Mouse (Mus musculus): ENCODE measurements around the gene Spata2. TPM values are rescaled to one million over a fixed set of nuclear protein-coding genes. Genes with fewer than 3 reads are reported as not detected.
A peak's percentile ranks its signal among the peaks of the same experiment; 100 is the strongest.

Spata2 gene
- polyA plus RNA-seq, 1 experiment from 2014 or later = 16.0 TPM

GRCm38 (mm10) chr2:167471585-167471984 lies 21.1 kb downstream of the Spata2 start:
- ATAC-seq (ENCODE audit: insufficient number of reproducible peaks, low FRiP score, low TSS enrichment, low read depth) (no peak), DNase-seq (ENCODE audit: low spot score) (no peak)
- Histone ChIP-seq H3K36me3 (ENCODE audit: control insufficient read depth, insufficient read depth, low read length) (peaks cover 32% of the 10 kb centered on the region), H3K9me3 (ENCODE audit: control insufficient read depth, low read length) (no peaks in the 10 kb centered on the region), H3K27me3 (ENCODE audit: control insufficient read depth, insufficient read depth, low read length) (no peaks in the 10 kb centered on the region), H3K4me2 (ENCODE audit: low read depth, severe bottlenecking) (no peak overlapping the region), H3K4me3 (ENCODE audit: low read depth, low read length) (no peak overlapping the region), H3K9ac (ENCODE audit: low read length) (no peak overlapping the region), H3K27ac (replicated peaks; ENCODE audit: low read depth, low read length) (no peak overlapping the region), H3K4me1 (ENCODE audit: control insufficient read depth, insufficient read depth, low read length) (no peaks in the 10 kb centered on the region)
- 91% methylated on average over 6 of the region's 6 CpGs for WGBS

- Histone ChIP-seq H3K4me2 (ENCODE audit: low read depth, severe bottlenecking) (no peak overlapping the region), H3K4me3 (ENCODE audit: low read depth, low read length) (no peak overlapping the region), H3K9me3 (ENCODE audit: control insufficient read depth, low read length) (no peaks in the 10 kb centered on the region), H3K4me1 (ENCODE audit: control insufficient read depth, insufficient read depth, low read length) (no peaks in the 10 kb centered on the region), H3K36me3 (ENCODE audit: control insufficient read depth, insufficient read depth, low read length) (peaks cover 35% of the 10 kb centered on the region), H3K27me3 (ENCODE audit: control insufficient read depth, insufficient read depth, low read length) (no peaks in the 10 kb centered on the region), H3K27ac (replicated peaks; ENCODE audit: low read depth, low read length) (no peak overlapping the region), H3K9ac (ENCODE audit: low read length) (no peak overlapping the region)
- no peak for ATAC-seq (ENCODE audit: insufficient number of reproducible peaks, low FRiP score, low TSS enrichment, low read depth)
- WGBS = 89% methylated on average over 3 of the region's 3 CpGs
- DNase-seq (ENCODE audit: low spot score) = no peak
Observed at GRCm38 (mm10) chr2:167470611-167471010, 22.1 kb downstream of the Spata2 start.

- no peak for ATAC-seq (ENCODE audit: insufficient number of reproducible peaks, low FRiP score, low TSS enrichment, low read depth)
Observed at GRCm38 (mm10) chr2:167468444-167468843, 24.2 kb downstream of the Spata2 start.

GRCm38 (mm10) chr2:167467214-167467613 lies 25.5 kb downstream of the Spata2 start:
- Histone ChIP-seq H3K9me3 (ENCODE audit: control insufficient read depth, low read length) (no peaks in the 10 kb centered on the region), H3K4me2 (ENCODE audit: low read depth, severe bottlenecking) (no peak overlapping the region), H3K4me3 (ENCODE audit: low read depth, low read length) (no peak overlapping the region), H3K36me3 (ENCODE audit: control insufficient read depth, insufficient read depth, low read length) (peaks cover 24% of the 10 kb centered on the region), H3K9ac (ENCODE audit: low read length) (no peak overlapping the region), H3K27ac (replicated peaks; ENCODE audit: low read depth, low read length) (no peak overlapping the region), H3K27me3 (ENCODE audit: control insufficient read depth, insufficient read depth, low read length) (no peaks in the 10 kb centered on the region), H3K4me1 (ENCODE audit: control insufficient read depth, insufficient read depth, low read length) (no peaks in the 10 kb centered on the region)
- 87% methylated on average over 5 of the region's 5 CpGs for WGBS
- DNase-seq (ENCODE audit: low spot score) (no peak), ATAC-seq (ENCODE audit: insufficient number of reproducible peaks, low FRiP score, low TSS enrichment, low read depth) (no peak)

More at GRCm38 (mm10) chr2:167468444-167468843, 24.2 kb downstream of the Spata2 start:
- Histone ChIP-seq H3K9me3 (ENCODE audit: control insufficient read depth, low read length) (no peaks in the 10 kb centered on the region), H3K27me3 (ENCODE audit: control insufficient read depth, insufficient read depth, low read length) (no peaks in the 10 kb centered on the region), H3K36me3 (ENCODE audit: control insufficient read depth, insufficient read depth, low read length) (peaks cover 27% of the 10 kb centered on the region), H3K4me1 (ENCODE audit: control insufficient read depth, insufficient read depth, low read length) (no peaks in the 10 kb centered on the region), H3K4me3 (ENCODE audit: low read depth, low read length) (no peak overlapping the region), H3K4me2 (ENCODE audit: low read depth, severe bottlenecking) (no peak overlapping the region), H3K27ac (replicated peaks; ENCODE audit: low read depth, low read length) (no peak overlapping the region), H3K9ac (ENCODE audit: low read length) (no peak overlapping the region)
- 81% methylated on average over 6 of the region's 6 CpGs for WGBS
- no peak for DNase-seq (ENCODE audit: low spot score)

DNA sequence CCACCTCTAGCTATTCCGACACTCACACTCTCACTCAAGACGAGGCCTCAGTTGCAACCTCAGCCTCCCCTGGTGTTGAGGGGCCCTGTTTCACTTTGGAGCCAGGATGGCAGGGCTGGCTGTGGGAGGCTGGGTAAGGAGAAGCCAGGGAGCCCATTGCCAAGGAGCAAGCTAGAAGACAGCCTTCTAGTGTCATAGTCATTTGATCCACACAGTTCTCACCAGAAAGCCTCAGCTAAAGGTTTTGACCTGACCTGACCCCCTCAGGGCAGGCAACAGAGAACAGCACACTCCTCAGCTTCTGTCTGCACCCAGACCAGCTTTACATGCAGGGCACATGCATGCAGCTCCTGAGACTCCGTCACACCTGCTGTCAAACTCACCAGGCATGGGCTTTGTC lies 26.7 kb downstream of the Spata2 start:
- Histone ChIP-seq H3K27me3 (ENCODE audit: control insufficient read depth, insufficient read depth, low read length) (no peaks in the 10 kb centered on the region), H3K27ac (replicated peaks; ENCODE audit: low read depth, low read length) (no peak overlapping the region), H3K9me3 (ENCODE audit: control insufficient read depth, low read length) (no peaks in the 10 kb centered on the region), H3K4me2 (ENCODE audit: low read depth, severe bottlenecking) (no peak overlapping the region), H3K4me1 (ENCODE audit: control insufficient read depth, insufficient read depth, low read length) (no peaks in the 10 kb centered on the region), H3K36me3 (ENCODE audit: control insufficient read depth, insufficient read depth, low read length) (peaks cover 19% of the 10 kb centered on the region), H3K9ac (ENCODE audit: low read length) (no peak overlapping the region), H3K4me3 (ENCODE audit: low read depth, low read length) (no peak overlapping the region)
- no peak for DNase-seq (ENCODE audit: low spot score)
- 88% methylated on average over 3 of the region's 3 CpGs for WGBS
- no peak for ATAC-seq (ENCODE audit: insufficient number of reproducible peaks, low FRiP score, low TSS enrichment, low read depth)

DNA sequence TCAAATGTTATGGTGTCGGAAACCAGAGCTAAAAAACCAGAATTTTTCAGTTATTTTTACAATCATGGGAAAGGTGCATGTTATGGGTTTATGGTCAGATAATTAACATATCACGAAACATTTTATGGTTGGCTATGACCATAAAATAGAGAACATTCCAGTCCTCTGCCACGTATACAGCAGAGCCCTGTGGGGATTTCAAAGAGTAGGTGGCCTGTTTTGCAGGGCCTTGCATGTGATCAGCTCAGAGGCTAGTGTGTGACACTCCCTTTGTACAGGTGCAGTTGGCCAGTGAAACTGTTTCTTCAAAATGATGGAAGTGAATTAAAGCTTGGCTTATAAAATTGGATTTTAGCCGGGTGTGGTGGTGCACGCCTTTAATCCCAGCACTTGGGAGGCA lies 28.9 kb downstream of the Spata2 start:
- H3K9me3 ChIP-seq (ENCODE audit: control insufficient read depth, low read length) = no peaks in the 10 kb centered on the region
- WGBS = 85% methylated on average over 5 of the region's 5 CpGs
- H3K36me3 ChIP-seq (ENCODE audit: control insufficient read depth, insufficient read depth, low read length) = peaks cover 13% of the 10 kb centered on the region
- no peak overlapping the region for H3K9ac ChIP-seq (ENCODE audit: low read length)
- no peak overlapping the region for H3K4me2 ChIP-seq (ENCODE audit: low read depth, severe bottlenecking)
- DNase-seq (ENCODE audit: low spot score) = no peak
- no peak for ATAC-seq (ENCODE audit: insufficient number of reproducible peaks, low FRiP score, low TSS enrichment, low read depth)
- no peak overlapping the region for H3K4me3 ChIP-seq (ENCODE audit: low read depth, low read length)
- no peaks in the 10 kb centered on the region for H3K27me3 ChIP-seq (ENCODE audit: control insufficient read depth, insufficient read depth, low read length)
- H3K4me1 ChIP-seq (ENCODE audit: control insufficient read depth, insufficient read depth, low read length) = no peaks in the 10 kb centered on the region
- H3K27ac ChIP-seq (replicated peaks; ENCODE audit: low read depth, low read length) = no peak overlapping the region

- no peaks in the 10 kb centered on the region for H3K27me3 ChIP-seq (ENCODE audit: control insufficient read depth, insufficient read depth, low read length)
- ATAC-seq (ENCODE audit: insufficient number of reproducible peaks, low FRiP score, low TSS enrichment, low read depth) = no peak
- H3K27ac ChIP-seq (replicated peaks; ENCODE audit: low read depth, low read length) = no peak overlapping the region
- no peak overlapping the region for H3K9ac ChIP-seq (ENCODE audit: low read length)
- peak; percentile 73 for DNase-seq (ENCODE audit: low spot score)
- H3K4me1 ChIP-seq (ENCODE audit: control insufficient read depth, insufficient read depth, low read length) = no peaks in the 10 kb centered on the region
- no peak overlapping the region for H3K4me2 ChIP-seq (ENCODE audit: low read depth, severe bottlenecking)
- H3K36me3 ChIP-seq (ENCODE audit: control insufficient read depth, insufficient read depth, low read length) = peaks cover 14% of the 10 kb centered on the region
- 57% methylated on average over 6 of the region's 6 CpGs for WGBS
- H3K4me3 ChIP-seq (ENCODE audit: low read depth, low read length) = no peak overlapping the region
- H3K9me3 ChIP-seq (ENCODE audit: control insufficient read depth, low read length) = no peaks in the 10 kb centered on the region
Observed at GRCm38 (mm10) chr2:167462954-167463353, 29.7 kb downstream of the Spata2 start.

GRCm38 (mm10) chr2:167459071-167459865 lies 33.4 kb downstream of the Spata2 start:
- H3K27me3 ChIP-seq (ENCODE audit: control insufficient read depth, insufficient read depth, low read length) = no peaks in the 10 kb centered on the region
- no peak overlapping the region for H3K27ac ChIP-seq (replicated peaks; ENCODE audit: low read depth, low read length)
- H3K9ac ChIP-seq (ENCODE audit: low read length) = no peak overlapping the region
- 94% methylated on average over 6 of the region's 6 CpGs for WGBS
- H3K4me1 ChIP-seq (ENCODE audit: control insufficient read depth, insufficient read depth, low read length) = no peaks in the 10 kb centered on the region
- ATAC-seq (ENCODE audit: insufficient number of reproducible peaks, low FRiP score, low TSS enrichment, low read depth) (no peak), DNase-seq (ENCODE audit: low spot score) (no peak)
- H3K4me2 ChIP-seq (ENCODE audit: low read depth, severe bottlenecking) = no peak overlapping the region
- H3K9me3 ChIP-seq (ENCODE audit: control insufficient read depth, low read length) = no peaks in the 10 kb centered on the region
- no peak overlapping the region for H3K4me3 ChIP-seq (ENCODE audit: low read depth, low read length)
- H3K36me3 ChIP-seq (ENCODE audit: control insufficient read depth, insufficient read depth, low read length) = peaks cover 13% of the 10 kb centered on the region; the same call in 1 of the 2 replicates
